Mouse (Mus musculus): Measurements from ENCODE around the gene Cyyr1.
"Not testable (repeated sequence)": the region's sequence is repeated elsewhere in the genome, so short reads cannot be mapped to it uniquely, and the experiment has no call there.

The Cyyr1 gene

DNA sequence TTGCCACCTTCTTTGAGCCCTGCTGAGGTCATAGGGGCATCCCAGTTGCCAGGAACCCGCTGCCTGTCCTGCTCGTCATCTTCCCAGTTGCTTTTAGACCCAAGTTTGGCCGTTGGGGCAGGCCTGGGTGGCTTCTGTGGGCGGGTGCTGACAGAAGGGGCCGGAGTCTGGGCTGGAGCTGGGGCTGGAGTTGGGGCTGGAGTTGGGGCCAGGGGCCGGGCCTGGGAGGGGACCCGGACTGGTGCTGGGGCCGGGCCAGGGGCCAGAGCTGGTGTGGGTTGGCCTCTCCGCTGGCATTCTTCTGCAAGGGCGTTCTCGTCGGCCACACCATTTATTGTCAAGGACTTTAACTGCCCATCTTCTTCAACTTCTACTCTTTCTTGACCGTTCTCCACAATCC, at the start of gene Cyyr1:
Gene Cyyr1 (minus strand): TSS at position 101 of the 400 bp plus-strand sequence.
- DNase-seq: not testable (repeated sequence)

DNA sequence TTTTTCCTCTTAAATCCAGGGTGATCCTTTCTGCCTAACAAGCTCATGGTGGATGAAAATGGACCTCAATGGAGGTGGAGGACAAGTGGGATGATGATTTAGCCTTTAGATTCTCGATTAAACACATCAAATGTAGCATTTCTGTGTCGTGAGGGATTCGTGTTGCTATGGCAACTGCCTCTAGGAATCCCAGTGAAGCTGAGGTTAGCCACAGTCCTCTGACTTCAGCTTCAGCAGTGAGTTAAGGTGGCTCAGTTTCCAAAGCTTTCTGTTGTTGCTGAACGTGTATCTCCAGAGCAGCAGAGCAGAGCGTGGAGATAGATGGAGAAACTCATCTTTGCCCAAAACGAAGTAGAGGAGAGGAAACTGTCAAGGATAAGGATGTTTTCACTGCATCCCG, 35.6 kb upstream of the Cyyr1 start:
- no peak for DNase-seq

DNA sequence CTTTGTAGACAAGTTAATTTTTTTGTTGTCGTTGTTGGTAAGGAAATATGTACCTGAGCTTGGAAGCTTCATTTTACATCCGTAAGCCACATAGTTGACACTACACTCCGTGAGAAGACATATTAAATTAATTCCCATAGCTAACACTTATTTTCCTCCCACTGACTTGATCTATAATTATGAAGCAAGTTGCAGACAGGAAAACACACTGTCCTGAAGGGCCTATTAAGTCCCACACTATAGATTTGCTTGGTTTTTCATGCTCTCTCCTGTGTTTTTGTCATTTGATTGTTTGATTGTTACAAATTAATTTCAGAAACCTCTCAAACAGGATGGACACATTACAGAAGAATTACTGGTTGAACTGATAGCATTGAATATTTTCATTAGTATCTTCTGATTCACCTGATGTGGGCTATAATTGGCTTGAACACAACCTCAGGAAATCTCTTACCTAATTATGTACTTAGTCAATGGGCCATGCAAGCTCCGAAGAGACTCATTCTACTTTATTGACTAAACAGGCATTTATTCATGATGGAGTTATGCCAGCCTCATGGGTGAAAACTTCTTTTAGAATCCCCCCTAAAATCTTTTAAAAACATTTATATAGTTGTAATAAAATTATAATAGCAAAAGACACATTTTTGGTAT, 34.5 kb upstream of the Cyyr1 start:
- no peak for DNase-seq

GRCm38 (mm10) chr16:85566474-85566873, 13.3 kb upstream of the Cyyr1 start:
- no peak for DNase-seq

DNA sequence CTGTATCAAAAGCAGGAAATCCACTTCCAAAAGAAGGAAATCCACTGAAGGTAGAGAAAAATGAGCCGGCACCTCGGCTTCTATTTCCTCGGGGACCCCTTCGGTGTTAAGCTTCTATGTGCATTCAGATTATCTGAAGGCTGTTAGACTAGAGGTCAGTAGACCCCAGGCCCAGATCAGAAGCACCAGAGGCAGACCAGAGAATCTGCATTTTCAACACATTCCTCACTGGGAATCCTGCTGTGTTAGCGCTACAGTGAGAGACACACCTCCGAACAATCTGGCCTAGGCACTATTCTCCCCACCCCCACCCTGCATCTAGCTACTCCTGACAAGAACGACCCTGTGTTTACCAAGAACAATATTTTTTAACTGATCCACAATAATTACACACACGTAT, 641 bp upstream of the Cyyr1 start:
- DNase-seq: no peak

DNA sequence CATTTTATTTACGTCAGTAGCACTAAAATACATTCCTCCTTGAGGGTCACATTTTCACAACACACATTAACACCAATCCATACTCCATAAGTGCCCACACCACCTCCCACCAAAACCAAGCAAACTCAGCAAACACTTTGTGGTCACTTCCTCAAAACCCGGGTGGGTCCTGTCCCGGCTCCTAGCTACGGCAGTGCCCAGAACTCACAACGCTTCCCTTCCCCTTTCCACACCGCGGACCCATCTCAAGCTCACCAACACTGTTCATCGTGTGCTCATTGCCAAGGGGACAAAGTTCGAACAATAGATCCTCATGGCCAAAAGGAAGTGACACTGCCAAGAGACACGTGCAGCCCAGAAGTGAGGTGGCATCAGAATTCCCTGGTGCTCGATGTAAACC, 1.2 kb downstream of the Cyyr1 start:
- DNase-seq: not testable (repeated sequence)

GRCm38 (mm10) chr16:85549971-85550567, 3.1 kb downstream of the Cyyr1 start:
- DNase-seq: no peak

DNA sequence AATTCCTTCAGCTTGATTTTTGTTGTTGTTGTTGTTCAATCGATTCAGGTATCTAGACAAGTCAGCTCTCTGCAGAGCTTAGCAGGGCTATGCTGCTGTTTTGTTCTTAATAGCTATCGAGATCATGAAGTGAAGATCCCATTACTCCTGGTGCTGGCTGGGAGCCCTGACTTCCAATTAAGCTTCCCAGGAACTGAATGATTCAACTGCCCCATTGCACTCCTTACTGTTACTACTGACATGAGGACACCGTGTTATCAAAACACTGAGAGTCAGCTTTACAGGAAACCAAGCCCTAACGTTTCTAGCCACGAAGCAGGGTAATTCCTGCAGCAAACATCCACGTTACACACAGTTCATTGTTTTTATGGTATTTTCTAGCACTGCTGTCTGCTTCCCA, 6.7 kb downstream of the Cyyr1 start:
- no peak for DNase-seq

DNA sequence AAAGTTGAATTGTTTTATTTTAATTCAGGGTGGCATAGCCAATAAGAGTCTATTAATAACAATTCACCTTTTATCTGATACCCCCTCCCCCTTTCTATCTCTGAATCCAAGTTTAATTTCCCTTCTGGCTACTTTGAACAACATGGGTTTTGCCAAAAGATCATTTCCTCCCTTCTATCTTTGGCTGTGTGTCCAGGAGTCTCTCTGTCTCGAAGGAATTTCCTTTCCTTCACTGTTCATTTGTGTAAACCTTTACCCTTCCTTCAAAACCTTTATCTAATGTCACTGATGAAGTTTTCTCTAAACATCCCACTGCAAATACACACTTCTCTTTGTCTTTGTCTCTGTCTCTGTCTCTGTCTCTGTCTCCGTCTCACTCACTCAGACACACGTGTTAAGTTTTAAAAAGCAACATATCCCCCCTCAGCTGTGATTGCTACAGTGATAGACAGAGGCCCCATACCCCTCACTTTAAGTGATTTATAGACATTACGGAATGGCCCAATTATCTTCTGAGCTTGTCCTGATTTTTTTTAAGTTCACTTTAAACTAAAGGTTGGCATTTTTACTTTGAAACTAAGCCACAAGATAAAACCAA, 11.4 kb downstream of the Cyyr1 start:
- no peak for DNase-seq

DNA sequence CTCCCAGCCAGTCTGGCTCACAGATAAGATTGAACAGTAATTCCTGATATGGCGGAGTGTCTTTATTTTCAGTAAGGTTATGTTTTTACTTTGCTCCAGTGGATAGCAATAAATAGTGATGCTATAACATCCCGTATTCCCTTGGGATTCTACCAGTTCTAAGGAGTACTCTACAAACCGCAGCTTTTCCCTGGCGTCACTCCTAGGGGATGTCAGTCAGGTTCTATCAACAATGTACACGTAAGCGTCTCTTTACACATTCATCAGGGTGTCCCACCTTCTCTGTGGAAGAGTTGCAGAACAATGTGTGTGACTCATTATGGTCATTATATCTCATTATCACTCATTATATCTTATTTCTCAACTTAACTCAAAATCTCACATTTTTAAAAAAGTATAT, 12.2 kb downstream of the Cyyr1 start:
- no peak for DNase-seq

GRCm38 (mm10) chr16:85538367-85538766, 14.8 kb downstream of the Cyyr1 start:
- no peak for DNase-seq

- DNase-seq: no peak
These were observed 17.1 kb downstream of the Cyyr1 start for GRCm38 (mm10) chr16:85536075-85536474.

DNA sequence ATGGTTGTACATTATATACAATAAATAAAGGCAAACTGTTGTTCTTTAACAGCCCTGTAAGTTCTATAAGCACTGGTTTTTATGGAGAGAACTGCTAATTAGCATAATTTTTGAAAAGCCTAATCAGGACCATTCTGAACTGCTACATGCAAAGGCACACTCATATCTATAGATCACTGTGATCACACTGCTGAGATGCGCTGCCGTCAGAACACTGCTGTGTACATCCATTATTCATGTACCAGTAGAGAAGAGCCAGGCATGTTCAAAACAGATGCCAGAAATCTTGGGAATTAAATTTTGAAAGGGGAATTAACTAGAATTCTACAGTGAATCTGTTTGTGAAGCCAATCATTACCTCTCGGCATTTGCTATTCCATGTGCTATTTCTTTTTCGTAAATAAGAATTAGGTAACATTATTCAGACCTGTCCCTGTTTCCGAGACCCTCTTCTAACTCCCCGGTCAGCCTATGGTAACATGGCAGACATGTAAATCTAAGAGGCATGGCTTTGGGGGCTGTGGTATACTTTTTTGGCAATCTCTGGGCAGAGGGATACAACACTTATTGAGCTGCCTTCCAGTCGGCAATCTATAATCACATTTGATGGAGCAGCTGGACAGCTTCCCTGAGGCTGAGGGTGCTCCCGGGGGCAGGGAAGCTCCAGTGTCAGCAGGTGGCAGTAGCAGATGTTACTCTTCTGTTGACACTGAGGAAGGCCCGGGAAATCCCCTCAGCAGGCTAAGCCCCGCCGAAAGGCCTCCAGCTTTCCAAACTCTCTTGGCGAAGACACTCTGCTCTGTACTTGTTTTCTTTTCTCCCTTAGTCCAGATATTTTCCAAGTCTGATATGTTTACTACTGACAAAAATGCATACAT, 25.2 kb downstream of the Cyyr1 start:
- DNase-seq: no peak

GRCm38 (mm10) chr16:85524589-85524988, 28.6 kb downstream of the Cyyr1 start:
- no peak for DNase-seq

DNA sequence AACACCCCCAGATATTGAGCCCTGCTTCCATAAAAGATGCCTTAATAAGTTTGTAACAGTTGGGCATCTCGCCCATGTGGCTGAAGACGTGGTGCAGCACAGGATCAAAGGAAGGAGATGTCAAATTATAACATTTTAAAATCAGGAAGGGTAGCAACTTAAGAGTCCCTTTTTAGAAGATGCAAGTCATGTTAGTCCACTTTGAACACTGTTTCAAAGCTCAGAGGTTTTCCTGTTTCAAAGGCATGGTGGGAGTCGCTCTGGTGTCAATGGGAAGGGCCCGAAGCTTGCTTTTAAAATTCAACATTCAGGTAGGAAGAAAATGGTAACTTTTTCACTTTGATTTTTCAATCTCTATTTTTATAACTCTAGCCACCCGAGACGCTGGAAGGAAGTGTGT, 45.9 kb downstream of the Cyyr1 start:
- DNase-seq: no peak

- no peak for DNase-seq
These were observed 48.1 kb downstream of the Cyyr1 start for GRCm38 (mm10) chr16:85505108-85505507.

- DNase-seq: no peak
These were observed 49.8 kb downstream of the Cyyr1 start for GRCm38 (mm10) chr16:85503416-85503815.

DNA sequence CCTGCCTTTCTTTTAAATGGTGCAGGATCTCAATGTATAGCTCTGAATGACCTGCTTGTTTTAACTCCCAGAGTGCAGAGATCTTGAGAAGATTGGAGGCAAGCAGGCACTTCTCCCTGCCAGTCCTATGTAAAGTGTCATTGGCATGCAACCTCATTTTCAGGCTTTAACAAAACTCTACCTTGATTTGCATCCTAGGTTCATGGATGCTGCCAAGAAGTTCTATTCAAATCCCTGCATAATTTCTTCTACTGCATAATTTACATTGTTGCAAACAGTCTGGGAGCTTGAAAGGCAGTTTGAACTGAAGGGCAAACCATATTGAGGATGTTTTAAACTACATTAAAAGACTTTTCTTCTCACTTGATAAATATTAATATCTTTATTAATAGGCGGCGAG, 57.4 kb downstream of the Cyyr1 start:
- DNase-seq: no peak

GRCm38 (mm10) chr16:85488105-85488607, 65.0 kb downstream of the Cyyr1 start:
- DNase-seq: no peak

DNA sequence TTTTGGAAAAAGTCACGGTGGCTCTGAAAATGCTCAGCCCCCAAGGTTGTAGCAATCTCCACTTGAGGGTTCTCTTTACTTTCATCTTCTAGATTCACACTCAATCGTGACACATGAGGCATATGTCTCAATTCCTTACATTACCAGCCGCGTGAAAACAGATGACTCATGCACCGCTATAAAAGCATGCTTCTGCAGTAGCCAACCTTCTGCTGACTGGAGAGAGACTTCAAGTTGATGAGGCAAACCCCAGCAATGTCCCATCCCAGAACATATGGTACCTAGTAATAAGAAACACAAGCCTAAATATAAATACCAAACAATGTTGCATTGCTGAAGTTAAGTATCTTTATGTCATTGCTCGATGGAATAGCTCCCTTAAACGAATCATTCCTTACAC, 65.9 kb downstream of the Cyyr1 start:
- DNase-seq: no peak

- DNase-seq: no peak
These were observed 68.6 kb downstream of the Cyyr1 start for GRCm38 (mm10) chr16:85484557-85484956.

DNA sequence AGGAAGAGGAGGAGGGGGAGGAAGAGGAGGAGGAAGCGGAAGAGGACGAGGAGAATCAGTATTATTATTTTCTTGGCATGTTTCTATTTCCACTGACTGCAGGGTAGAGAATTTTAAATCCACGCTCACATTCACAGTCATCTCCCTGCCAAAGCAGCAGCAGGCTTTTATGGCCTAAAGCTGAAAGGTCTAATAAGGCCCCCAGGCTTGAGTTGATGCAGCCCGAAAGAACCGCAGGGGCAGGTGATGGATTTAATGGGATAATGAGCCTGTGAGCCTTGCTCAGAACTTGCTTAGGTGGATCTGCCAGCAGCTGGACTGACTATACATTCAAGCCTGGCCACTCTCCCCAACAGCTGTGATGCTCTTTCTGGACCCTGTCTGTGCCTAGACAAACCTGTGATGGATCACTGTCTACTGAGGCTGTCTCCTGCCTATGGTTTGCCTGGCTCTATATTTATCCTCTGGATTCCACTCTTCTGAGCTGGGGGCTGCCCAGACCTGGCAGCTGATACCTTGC, 78.6 kb downstream of the Cyyr1 start:
- no peak for DNase-seq

DNA sequence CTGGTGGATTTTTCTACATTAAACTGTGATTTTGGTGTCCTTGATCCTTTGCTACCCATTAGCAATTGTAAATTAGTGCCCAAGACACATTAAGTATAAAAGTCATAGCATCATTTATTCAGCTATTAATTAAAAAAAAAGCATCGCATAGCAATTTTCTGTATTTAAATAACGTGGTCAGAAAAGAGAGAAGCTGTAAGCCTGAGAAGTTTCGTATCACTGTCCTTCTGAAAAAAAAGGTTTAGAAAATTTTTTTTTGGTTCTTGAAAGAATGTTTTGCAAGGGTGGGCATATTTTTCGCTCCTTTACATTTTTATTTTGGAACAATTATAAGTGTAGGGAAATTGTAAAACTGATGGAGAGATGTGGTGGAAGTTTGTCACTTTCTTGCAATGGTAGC, 83.1 kb downstream of the Cyyr1 start:
- DNase-seq: no peak

All from thymus, postnatal 4 days (tissue).